Mouse (Mus musculus): ENCODE results near the gene Smim20.

GRCm38 (mm10) chr5:53259894-53260293, 7.0 kb upstream of the Smim20 start:
- TF ChIP-seq CTCF (IDR thresholded peaks at IDR 0.05; ENCODE audit: control insufficient read depth, insufficient read depth, insufficient read length) (no peak), USF1 (IDR thresholded peaks at IDR 0.05; ENCODE audit: low read depth) (no peak), CEBPB (IDR thresholded peaks at IDR 0.05; ENCODE audit: low read depth) (no peak), MAX (IDR thresholded peaks at IDR 0.05) (no peak), MYOD1 (IDR thresholded peaks at IDR 0.05; ENCODE audit: control insufficient read depth, insufficient read length, low read depth) (no peak), MYOG (IDR thresholded peaks at IDR 0.05; ENCODE audit: control insufficient read depth, extremely low read depth, insufficient read length) (no peak), FOSL1 (IDR thresholded peaks at IDR 0.05; ENCODE audit: insufficient read depth, low read length, poor library complexity, severe bottlenecking) (no peak)
